Mouse (Mus musculus) cerebellum, postnatal 14 days (tissue): Measurements from ENCODE around the gene Vmn1r38.
"Not testable (repeated sequence)": the region's sequence is repeated elsewhere in the genome, so short reads cannot be mapped to it uniquely, and the experiment has no call there.

Experiments used
- DNase-seq, 2 experiments: peaks; one replicate each; pipeline ENCODE4 v3.0.0; 2021; ENCODE audit warnings: mixed read lengths in 2 of 2

Vmn1r38 gene

DNA sequence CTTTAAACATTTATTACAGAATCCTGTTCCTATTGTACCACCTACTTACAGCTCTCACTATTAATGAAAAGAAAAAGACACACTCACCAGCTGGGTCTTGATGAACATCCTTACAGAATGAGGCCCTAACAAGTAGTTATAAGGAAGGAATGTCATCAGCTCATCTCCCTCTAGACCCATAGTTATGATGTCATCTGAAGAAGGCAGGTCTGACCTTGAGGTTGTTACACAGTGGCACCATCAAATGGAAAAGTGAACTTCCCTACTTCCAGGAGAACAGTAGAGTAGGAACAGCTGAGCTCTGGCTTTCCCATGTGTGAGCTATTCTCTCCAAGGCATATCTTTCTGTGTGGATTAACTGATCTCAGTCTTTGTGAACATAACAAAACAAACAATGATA is at the start of gene Vmn1r38:
Gene Vmn1r38, minus strand, starts transcription at position 101 of the 400 bp plus-strand sequence.
- not testable (repeated sequence) for DNase-seq

DNA sequence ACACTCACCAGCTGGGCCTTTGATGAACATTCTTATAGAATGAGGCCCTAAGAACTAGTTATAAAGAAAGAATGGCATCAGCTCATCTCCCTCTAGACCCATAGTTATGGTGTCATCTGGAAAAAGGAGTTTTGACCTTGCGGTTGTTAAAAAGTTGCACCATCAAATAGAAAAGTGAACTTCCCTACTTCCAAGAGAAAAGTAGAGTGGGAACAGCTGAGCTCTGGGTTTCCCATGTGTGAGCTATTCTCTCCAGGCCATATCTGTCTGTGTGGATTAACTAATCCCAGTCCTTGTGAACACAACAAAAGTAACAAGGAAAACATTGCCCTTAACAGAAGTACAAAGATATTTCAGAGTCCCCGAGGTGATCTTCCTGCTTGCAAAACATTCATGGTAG is 28.1 kb upstream of the Vmn1r38 start, which contains the start of gene Vmn1r39:
Gene Vmn1r39, minus strand, starts transcription at position 101 of the 400 bp plus-strand sequence.
- no peak for DNase-seq

- no peak for DNase-seq
Observed at GRCm38 (mm10) chr6:66806311-66806710, 23.9 kb upstream of the Vmn1r38 start.

DNA sequence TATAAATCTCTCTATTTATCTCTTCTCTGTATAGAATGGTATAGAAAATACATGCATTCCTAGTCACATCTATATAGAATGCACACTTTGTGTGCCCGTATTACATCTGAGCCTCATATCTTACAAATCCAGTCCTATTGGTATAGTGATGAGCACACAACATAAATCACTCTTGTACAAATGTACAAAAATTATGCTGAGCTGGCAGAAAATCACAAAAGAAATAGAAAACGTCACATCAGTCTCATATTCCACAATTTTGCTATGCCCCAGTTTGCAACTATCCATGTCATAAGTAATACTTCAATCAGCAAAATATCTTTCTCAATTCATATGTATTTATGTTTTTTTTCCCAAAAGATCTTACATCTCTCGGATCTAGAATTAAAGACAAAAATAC is 23.3 kb upstream of the Vmn1r38 start:
- no peak for DNase-seq

DNA sequence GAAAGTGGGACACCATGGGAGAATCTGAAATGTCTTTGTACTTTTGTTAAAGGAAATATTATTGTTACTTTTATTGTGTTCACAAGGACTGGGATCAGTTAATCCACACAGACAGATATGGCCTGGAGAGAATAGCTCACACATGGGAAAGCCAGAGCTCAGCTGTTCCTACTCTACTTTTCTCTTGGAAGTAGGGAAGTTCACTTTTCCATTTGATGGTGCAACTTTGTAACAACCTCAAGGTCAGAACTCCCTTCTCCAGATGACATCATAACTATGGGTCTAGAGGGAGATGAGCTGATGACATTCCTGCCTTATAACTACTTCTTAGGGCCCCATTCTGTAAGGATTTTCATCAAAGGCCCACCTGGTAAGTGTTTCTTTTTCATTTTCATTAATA is 53.3 kb downstream of the Vmn1r38 start, which contains the start of gene Vmn1r37:
Gene Vmn1r37, plus strand, starts transcription at position 301 of the 400 bp plus-strand sequence.
- DNase-seq, result not testable (repeated sequence)
